Mouse (Mus musculus) WW6 (cell line): ENCODE data around the gene Mcmbp.
A peak's percentile ranks its signal among the peaks of the same experiment; 100 is the strongest.

ENCODE experiments used
- DNase-seq: peaks from one replicate; pipeline ENCODE4 v3.0.0-alpha.2; 2013; ENCODE audit warnings: low read depth, low spot score

Gene Mcmbp

DNA sequence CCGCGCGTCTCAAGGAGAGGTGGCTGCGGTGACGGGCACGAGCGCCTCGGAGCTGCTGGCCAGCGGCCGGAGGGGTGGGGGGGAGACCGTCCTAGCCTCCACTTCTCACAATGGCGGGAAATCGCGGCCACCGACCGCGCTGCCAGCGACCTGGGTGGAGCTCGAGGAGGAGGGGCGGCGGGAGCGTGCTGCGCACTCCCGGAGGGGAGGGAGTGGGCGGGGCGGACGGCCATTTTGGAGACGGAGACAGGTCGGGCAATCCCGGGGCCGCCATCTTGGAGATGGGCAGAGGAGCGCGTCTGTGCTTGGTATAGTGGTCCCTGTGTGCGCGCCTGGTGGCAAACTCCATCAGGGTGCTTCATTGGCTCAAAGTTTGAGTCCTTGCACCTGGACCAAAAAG is at the start of gene Mcmbp:
Gene Mcmbp, minus strand, starts transcription at position 162 of the 400 bp plus-strand sequence.
- DNase-seq, result peak; percentile 85

DNA sequence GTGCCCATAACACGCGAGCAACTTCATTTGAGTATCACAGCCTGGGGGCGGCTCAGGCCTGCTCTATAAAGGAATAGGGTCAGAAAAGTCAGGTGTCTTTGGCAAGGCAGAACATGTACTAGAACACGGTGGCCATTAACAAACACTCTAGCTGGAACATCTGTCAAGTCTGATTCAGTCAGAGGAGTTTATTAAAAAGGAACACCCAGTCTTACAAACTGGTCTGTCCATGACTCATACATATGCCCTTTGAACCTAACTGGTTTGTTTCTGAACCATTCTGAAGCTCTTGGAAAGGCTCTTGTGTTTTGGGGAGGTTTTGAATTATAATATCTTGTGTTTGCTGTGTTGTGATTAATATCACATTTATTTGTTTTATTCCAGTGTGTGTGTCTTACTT is 49.8 kb upstream of the Mcmbp start:
- no peak for DNase-seq

DNA sequence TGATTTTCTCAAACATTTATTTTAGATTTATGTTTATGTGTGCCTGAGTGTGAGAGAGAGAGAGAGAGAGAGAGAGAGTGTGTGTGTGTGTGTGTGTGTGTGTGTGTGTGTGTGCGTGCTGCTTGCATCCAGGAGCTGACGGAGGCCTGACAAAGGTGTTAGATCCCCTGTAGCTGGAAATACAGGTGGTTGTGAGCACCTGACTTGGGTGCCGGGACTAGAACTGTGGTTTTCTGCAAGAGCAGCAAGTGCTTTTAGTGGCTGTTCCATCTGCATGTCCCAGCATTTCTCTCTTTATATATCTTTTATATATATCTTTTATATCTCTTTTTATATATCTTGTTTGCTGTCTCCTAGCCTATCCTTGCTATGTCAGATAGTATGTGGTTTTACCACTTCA is 41.6 kb upstream of the Mcmbp start:
- DNase-seq, result no peak

DNA sequence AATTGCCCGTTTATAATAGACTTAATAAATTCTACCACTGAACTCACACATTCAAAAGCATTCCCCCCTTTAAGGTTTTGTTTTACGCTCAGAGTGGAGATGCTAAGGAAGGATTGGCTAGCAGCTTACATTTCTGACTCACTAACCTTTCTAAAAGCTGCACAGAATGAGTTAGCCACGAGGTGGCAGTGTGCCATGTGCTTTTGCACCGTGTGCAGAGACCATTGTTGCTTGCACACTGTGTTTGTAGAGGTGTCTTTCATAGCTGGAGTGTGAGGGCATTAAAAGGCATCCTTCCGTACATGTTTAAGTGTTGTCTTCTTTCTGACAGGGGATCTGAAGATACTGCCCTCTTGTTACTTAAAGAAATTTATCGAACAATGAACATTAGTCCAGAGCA is 39.0 kb upstream of the Mcmbp start:
- DNase-seq, result peak; percentile 28

DNA sequence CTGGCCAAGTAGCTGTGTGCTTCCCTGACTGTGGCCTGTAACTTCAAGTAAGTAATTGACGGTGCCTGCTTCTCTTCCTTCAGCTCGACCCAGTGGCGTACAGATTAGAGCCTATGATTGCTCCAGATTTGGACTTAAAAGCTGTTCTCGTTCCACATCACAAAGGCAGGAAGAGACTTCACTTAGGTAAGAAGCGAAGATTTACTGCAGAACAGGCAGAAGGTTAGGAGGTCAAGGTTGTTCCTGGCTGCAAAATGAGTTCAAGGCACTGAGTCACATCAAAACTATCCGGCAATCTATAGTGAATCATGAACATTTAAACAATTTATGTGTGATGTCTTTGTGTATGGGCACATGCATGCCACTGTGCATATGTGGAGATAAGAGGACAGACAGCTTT is 36.9 kb upstream of the Mcmbp start:
- no peak for DNase-seq

DNA sequence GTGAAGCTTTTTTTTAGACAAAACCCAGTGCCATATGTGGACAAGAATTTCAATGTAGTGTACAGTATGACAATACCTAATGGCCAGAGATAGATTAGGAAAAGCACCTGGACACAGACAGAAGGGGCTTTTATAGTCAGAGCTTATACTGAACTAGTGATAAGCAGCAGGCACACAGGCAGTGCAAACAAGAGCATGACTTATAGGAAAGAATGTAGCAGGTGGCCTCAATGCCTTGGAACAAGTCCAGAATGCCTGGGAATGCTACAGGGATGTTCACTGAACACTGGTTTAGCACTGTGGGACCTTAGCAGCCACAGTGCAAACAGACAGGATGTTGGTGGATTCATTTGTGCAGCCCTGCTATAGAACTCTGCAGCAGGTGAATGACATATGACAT is 26.4 kb upstream of the Mcmbp start:
- DNase-seq, result no peak

DNA sequence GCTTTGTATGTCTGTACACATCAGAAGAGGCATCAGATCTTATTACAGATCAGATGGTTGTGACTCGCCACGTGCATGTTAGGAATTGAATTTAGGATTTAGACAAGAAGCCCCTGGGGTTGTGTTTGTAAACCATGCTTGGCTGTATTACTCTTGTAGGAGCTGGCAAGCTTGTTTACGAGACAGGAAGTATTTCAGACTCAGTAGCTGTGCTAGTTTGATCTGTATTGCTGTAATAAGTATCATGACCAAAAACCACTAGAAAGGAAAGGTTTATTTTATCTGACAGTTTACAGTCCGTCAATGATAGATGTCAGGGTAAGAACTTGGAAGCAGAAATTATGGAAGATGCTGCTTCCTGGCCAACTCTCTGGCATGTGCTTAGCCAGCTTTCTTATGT is 18.7 kb upstream of the Mcmbp start:
- DNase-seq, result no peak

DNA sequence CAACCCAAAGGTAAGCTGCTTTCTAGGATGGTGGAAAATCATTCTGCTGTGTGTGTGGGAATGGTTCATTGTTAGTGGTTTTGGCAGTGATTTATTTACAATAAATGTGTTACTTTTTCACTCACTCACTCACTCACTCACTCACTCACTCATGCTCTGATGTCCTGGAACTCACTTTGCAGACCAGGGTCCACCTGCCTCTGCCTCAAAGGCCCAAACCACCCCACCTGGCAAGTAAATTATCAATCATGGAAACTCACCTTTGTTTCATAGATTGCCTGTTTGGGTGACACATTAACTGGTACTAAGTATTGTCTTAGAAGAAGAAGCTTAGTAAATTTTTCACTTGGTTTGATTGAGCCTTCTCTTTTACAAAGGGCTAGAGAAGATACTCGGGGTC is 15.1 kb upstream of the Mcmbp start:
- DNase-seq, result no peak

DNA sequence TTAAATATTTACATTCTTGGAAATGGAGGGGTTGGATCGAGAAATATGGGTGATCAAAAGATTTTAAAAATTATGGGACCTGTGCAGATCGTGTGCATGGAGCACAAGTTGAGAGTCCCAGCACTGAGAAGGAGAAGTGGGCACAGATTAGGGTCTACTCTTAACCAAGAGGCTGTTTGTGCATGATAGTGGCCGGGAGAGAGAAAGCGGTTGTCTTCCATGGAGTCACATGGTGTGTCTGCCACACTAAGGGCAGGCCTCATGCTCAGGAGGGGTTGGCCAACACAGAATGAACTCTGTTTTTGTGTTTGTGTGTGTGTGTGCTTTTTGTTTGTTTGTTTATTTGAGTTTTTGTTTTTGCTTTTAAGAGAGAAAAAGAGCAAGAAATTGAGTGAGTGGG is 11.7 kb upstream of the Mcmbp start:
- DNase-seq, result no peak

DNA sequence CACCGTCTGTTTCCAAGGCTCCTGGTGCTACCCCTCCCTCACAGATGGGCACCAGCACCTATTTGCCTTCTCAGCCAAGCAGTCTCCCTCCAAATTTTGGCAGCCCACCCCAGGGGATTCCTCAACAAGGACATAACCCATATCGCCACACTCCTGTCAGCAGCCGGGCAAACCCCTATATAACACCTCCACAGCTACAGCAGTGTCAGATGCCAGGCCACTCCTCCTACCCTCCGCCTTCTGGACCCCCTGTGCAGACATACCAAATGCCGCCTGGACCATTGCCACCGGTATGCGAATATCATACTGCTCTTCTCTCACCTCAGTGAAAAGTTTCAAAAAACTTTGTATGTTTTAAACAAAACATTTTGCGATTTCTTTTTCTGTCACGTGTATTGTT is 10.0 kb upstream of the Mcmbp start:
- DNase-seq, result no peak

DNA sequence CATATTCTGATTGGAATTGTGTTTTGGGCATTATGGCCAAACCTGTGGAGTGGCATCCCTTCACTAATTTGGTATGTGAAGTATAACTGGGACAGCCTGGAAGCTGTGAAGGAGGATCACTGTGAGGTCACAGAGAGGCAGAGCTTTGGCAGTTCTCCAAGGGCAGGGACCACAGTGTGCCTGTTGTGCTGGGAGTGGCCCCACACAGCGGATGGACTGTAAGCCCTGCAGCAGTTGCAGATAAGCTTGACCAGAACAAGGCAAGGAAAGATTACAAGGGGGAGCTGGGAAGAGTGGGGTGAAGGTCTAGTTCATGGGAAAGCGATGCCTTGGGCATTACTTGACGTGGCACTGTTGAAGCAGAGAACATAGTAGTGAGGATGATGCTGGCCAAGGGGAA is 8.5 kb upstream of the Mcmbp start:
- no peak for DNase-seq

DNA sequence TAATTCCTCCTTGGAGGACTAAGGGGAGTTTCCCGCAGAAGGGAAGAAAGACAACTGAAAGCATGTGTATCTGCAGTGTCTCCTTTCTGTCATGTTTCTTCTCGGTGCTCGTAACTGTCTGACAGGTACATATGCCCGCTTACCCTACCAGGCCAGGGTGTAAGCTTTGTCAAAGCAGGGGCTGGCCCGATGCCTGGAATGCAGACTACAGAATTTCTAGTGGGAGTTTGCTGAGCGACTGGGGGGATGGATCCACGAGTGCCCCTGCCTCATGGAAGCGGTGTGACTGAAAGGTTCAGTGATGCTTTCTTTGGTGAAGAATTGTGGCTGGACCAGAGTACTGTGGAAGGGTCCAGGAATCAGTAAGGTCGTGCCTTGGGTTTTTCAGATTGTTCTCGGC is 5.9 kb upstream of the Mcmbp start:
- DNase-seq, result no peak

DNA sequence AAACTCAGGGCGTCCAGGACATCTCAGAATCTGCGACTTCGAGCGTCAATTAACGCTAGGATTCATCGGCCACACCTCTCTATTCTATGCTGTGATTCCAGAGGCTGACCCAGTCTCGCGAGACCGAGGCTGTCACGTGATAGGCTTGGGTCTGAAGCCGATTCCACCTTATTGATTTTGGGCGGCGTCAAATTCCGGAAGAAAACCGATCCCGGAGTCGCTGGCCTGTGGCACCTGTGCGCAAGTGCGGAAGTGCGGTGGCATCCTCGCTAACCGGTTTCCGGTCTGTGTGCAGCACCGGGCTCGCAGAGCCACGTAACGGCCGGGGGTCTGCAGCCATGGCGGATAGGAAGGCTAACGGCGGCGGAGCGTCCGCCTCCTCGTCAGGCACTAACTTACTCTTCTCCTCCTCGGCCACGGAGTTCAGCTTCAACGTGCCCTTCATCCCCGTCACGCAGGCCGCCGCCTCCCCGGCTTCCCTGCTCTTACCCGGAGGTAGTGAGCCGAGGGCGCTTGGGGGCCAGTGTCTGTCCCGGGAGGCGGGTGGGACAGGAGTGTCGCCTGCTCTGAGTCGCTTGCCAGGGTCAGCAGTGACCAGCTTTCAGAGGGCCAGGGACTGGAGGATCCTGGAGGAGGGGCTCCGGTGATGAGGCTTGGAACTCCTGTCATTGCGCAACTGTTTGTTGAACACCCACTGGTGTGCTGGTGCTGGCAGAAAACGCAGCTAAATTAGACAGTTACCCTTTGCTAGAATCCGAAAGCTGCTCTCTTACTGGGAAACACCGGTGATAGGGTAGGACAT is 4.6 kb upstream of the Mcmbp start, which contains the start of gene Sec23ip:
Gene Sec23ip, plus strand, starts transcription at position 260 of the 802 bp plus-strand sequence.
- peak; percentile 97 for DNase-seq

DNA sequence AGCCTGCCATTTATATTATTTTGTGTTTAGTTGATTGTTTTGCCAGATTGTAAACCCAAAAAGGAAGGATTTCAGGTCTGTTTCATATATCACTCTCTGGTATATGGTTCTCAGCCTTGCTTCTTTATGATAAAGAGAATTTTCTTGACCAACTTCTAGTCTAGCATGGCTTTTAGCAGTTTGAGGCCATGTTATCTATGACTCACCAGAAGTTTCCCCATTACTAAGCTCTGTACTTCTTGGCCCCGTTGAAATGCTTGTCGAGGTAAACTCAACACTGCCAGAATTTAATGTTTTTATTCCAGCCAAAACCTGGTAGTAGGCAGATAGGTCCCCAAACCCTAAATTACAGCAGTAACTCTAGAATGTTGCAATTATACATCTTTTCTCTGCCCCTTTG is 3.6 kb upstream of the Mcmbp start:
- DNase-seq, result no peak

DNA sequence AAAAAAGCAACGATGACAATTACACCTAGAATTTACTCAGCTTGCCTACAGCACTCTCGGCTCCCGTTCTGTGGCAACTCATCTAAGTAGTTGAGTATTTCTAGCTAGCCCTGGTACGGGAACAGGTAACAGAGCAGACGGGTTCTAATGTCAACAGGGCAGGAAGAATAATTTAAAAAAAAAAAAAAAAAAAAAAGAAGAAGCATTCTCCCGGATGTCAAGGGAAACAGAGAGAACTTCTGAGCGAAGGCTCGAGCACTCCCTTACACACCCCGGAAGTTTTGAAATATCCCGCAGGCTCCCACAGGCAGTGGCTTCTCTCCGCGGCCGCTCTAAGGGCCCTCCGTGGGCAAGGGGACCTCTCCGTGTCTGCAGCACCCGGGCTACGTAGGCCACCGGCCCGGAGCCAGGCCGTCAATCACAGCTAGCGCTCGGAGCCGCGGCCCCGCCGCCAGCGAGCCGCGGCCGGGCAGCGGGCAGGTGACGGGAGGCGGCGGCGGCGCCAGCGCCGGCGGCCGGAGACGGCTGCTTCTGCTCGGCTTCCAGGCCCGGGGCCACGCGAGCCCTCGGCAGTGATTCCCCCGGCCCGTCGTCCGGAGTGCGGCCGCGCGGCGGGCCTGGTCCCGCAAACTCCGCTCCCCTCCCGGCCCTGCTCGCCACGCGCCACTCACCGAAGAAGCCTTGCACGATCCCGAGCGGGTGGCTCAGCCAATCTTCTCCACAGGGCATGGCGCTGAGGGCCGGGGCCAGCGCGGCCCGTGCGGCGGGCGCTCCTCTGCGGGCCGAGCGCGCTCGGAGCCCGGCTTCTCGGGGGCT is 625 bp downstream of the Mcmbp start:
- DNase-seq, result no peak

DNA sequence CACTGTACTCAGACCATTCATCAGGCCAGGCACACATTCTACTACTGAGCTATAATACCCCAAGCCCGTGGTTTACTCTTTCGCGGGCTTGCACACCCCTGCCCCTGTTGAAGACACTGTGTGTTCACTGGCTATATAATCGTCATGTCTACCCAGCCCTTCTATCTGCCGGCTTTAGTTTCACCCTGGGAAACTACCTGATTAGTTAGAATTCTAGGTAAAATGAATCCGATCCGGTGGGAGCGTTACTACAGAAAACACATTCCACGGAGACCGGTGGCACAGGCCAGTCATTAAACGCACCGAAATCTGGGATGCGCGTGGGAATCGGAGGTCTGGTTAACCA is 1.2 kb downstream of the Mcmbp start:
- DNase-seq, result no peak

DNA sequence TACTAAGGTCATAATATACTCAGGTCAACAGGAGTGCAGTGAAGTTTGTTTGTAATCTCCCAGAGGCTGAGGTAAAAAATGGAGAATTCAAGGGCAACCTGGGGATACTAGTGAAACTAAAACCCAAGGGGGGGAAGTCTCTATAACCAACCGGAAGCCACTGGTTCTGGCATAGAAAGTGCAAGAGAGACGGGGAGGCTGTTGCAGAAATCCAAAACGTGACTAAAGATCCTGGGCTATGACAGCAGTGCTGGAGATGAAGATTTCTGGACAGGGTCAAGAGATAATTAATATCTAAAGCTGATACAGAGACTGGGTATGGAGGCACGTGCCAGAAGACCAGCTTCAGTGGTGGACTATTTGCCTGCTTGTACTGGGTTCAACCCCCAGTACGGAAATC is 2.3 kb downstream of the Mcmbp start:
- DNase-seq, result no peak

DNA sequence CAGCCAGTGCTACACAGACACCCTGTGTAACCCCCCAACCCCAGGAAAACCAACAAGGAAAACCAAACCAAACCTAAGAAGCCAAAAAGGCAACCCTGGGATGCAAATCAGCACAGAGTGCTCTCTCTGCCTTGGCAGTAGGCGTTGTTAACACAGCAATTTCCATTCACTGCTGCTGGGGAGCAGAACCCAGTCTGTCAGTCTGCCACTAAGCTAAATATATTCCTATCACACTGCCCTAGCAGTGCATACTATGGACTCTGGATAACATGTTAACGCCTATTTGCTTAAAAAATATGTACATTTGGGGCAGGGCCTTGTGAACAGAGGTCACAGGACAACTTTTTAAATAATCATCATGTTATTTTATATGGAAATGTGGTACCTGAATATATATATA is 8.7 kb downstream of the Mcmbp start:
- no peak for DNase-seq

DNA sequence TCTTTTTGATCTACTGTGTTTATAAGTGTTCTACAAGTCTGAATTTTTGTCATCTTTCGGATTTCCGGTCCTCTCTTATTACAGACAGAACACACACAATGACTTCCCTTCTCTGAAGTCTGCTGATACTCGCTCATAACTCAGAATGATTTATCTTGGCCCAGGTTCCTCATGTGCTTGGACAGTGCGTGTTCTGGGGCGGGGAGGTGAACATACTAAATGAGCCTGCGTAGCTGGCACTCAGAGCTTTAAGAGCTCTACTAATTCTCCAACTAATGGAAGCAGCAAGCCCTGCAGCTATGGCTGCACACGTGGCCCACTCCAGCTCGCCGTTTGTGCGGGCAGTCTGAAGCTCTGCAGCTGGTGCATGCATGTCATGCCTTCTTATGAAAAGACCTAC is 11.6 kb downstream of the Mcmbp start:
- no peak for DNase-seq

DNA sequence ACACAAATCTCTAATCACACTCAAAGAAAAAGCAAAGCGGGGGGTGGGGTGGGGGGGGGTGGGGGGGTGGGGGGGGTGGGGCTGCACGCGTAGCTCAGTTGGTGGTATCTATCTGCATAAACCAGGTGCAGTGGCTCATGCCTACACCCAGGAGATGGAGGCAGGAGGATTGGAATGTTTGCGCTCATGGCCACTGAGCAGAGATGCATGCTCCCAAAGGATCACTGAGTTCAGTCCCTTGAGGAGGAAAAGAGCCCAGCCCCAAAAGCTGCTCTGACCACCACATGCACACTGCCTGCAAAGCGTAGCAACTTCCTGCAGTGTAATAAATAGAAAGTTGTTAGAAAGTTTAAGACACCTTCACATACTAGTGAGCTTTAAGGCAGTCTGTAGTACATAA is 12.6 kb downstream of the Mcmbp start:
- no peak for DNase-seq

DNA sequence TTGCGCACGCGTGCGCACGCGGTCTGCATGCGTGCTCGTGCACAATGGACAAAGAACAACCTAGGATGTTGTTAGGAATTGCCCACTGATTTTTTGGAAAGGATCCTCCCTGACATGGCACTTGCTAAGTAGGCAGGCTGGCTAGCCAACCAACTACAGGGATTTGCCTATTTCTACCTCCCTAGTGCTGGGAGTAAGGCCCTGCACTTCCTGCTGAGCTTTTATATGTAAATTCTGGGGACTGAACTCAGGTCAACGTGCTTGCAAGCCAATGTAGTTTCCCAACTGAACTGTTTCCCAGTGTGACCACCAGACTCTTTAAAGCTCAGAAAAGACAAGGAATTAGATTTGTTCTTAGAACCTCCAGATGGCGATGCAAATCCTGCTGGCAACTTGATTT is 13.3 kb downstream of the Mcmbp start:
- no peak for DNase-seq

DNA sequence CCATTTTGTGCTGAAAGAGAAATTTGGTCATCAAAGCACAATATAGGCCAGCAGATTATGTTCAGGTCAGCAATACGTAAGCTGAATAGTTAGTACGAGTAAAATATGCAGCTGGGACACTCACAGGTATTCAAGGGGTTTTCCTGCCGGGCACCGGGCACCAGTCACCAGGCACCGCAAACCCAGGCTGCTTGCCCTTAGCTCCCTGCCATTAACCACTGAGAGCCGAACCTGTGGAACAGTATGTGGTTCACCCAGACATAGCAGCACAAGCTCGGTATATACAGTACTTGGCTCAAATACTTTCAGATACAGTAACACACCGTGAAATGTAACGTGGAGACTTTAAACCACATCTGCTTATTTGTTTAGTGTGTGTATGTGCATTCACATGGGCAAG is 15.1 kb downstream of the Mcmbp start:
- DNase-seq, result no peak

DNA sequence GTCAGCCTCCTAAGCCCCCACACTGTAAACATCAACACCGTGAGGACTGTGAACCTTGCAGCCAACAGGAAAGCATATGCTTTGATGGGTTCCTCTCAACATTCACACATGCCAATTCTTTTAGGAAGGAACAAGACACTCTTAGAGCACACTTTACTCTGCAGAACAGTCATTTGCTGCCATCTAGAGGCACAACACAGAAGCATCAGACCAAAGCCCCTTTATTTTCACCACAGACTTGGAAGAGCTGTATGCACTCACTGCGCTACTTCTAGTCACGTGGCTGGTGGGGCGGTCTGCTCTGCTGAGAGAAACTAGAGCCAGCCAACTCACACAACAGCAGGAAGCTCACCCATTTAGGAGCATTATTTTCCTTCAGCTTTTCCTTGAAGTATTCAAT is 15.5 kb downstream of the Mcmbp start:
- DNase-seq, result peak; percentile 42
